Mouse (Mus musculus) midbrain, embryonic 14.5 days (tissue): ENCODE measurements at regions not wholly inside any gene's neighbourhood (a gene's known extent, or its start where the extent isn't known, plus 50 kb on each side); places are given as distances from the start of the nearest gene placed in this dataset.

Experiments used
- ATAC-seq: fragments of 200-750 bp; cut with Nextera tagmentation; 2 replicates; pipeline ENCODE4 v1.8.0; 2017; ENCODE audit warnings: moderate number of reproducible peaks, moderate library complexity; ENCODE audit not compliant: low FRiP score, low TSS enrichment
- DNase-seq: peaks from one replicate; pipeline ENCODE4 v3.0.0-alpha.2; 2015
- H3K27ac ChIP-seq: fragments of 300-500 bp; sonication (generic); replicated peaks from 2 replicates; pipeline ENCODE4 v1.5.1; 2014; ENCODE audit warnings: mild to moderate bottlenecking, low read depth, low read length, moderate library complexity
- H3K27me3 ChIP-seq: fragments of 300-500 bp; sonication (generic); 2 replicates; pipeline ENCODE4 v1.6.1; 2014; ENCODE audit warnings: low read length, control low read depth, mixed read lengths; ENCODE audit not compliant: control insufficient read depth, insufficient read depth
- H3K36me3 ChIP-seq: fragments of 300-500 bp; sonication (generic); 2 replicates; pipeline ENCODE4 v1.6.1; 2014; ENCODE audit warnings: low read length, control low read depth; ENCODE audit not compliant: control insufficient read depth, insufficient read depth
- H3K4me1 ChIP-seq: fragments of 300-500 bp; sonication (generic); 2 replicates; pipeline ENCODE4 v1.6.1; 2014; ENCODE audit warnings: mild to moderate bottlenecking, antibody characterized with exemption, low read length, control low read depth; ENCODE audit not compliant: control insufficient read depth, insufficient read depth
- H3K4me2 ChIP-seq: fragments of 300-500 bp; sonication (generic); 2 replicates; pipeline ENCODE4 v1.6.1; 2014; ENCODE audit warnings: mild to moderate bottlenecking, low read length, moderate library complexity
- H3K4me3 ChIP-seq: fragments of 300-500 bp; sonication (generic); replicated peaks from 2 replicates; pipeline ENCODE4 v1.5.1; 2014; ENCODE audit warnings: low read depth, low read length
- H3K9ac ChIP-seq: fragments of 300-500 bp; sonication (generic); replicated peaks from 2 replicates; pipeline ENCODE4 v1.6.1; 2014; ENCODE audit warnings: mild to moderate bottlenecking, low read length, moderate library complexity
- H3K9me3 ChIP-seq: fragments of 300-500 bp; sonication (generic); 2 replicates; pipeline ENCODE4 v1.6.1; 2016; ENCODE audit warnings: low read length, control low read depth, mixed read lengths; ENCODE audit not compliant: control insufficient read depth
- WGBS: fragments of 180-500 bp; shearing (Covaris S2); extraction: QIAGEN DNeasy Blood & Tissue Kit; methylation state at CpG from one replicate; pipeline ENCODE4 v1.1.7; 2014; 5-methylcytosine and 5-hydroxymethylcytosine counted together

DNA sequence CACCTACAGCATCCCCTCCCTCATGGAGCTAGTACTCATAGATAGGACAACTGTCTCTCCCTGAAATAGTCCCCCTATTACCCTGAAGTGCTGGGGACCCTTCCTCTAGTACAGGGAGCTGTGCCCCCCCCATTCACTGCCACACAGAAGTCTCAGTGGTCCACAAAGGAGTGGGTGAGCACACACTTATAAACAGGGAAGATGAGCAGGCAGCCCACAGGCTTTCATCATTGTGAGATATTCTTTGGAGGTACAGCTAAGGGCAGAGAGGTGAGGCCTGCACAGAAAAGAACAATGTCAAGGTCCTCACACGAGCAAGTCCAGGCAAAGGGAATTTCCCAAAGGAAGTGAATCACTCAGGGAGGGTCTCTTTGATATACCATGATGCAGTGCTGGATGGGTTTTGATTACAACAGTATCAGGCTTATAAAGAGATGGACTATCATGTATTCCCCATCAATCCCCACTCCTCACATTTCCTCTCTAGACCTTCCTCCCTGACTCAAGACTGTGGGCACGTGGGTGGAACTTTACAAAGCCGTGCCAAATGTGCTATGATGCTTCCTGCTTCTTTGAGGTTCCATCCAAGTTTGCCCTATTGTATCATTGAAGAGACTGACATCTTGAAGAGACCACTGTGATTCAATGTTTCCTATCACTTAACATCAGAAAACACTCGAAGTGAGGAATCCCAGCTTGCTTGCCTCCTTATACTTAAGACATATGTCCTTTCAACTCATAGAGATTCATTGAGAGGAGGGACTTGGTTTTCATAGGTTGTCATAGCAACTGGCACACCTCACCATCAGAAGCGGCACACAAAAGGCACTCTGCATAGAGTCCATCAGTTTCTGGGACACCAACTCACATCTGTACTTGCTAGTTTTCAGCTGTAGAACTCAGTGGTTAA, 104.2 kb upstream of the Bcl6 start:
- Histone ChIP-seq H3K4me1 (no peaks in the 10 kb centered on the region), H3K27ac (no peak overlapping the region), H3K27me3 (no peaks in the 10 kb centered on the region), H3K36me3 (no peaks in the 10 kb centered on the region), H3K4me2 (no peak overlapping the region), H3K4me3 (no peak overlapping the region), H3K9ac (no peak overlapping the region), H3K9me3 (no peaks in the 10 kb centered on the region)
- DNase-seq (no peak), ATAC-seq (no peak)
- WGBS = 84% methylated on average over 5 of the region's 5 CpGs

DNA sequence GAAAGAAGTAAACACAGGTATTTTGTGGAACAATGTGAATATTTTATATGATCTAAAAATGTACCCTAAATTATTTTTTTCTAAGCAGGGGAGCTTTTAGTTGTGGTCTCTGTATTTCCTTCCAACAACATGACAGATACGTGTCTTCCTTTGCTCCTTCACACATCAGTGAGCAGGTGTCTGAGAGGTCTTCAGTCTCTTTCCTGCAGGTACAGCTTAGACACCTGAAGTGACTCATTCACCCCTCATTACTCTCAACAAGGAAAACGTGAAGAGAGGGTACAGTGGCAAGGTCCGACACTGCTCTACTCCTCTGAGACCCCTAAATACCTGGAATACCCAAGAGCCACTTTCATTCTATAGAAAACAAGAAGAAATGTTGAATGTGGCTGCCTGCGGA, 103.5 kb upstream of the Bcl6 start:
- no peaks in the 10 kb centered on the region for H3K4me1 ChIP-seq
- ATAC-seq (no peak), DNase-seq (no peak)
- no peaks in the 10 kb centered on the region for H3K9me3 ChIP-seq
- H3K36me3 ChIP-seq = no peaks in the 10 kb centered on the region
- H3K4me2 ChIP-seq = no peak overlapping the region
- 75% methylated on average over 4 of the region's 4 CpGs for WGBS
- no peak overlapping the region for H3K27ac ChIP-seq
- H3K27me3 ChIP-seq = no peaks in the 10 kb centered on the region
- H3K4me3 ChIP-seq = no peak overlapping the region
- H3K9ac ChIP-seq = no peak overlapping the region

DNA sequence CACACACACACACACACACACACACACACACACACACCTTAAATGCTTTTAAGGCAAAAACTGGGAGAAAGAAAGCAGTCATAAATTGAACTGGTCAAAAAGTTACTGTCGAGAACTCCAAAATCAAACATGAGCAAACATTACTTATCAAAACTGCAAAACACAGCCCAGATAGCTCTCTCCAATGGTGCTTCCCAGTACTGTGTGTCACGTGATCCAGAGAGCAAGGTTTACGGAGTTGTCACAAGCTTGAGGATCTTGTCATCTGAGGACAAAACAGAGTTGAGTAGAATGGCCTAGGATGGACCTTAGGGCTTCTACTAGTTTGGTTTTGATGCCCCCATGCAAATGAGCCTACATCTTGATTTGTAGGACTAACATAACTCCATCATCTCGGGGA, 102.3 kb upstream of the Bcl6 start:
- Histone ChIP-seq H3K9ac (no peak overlapping the region), H3K4me3 (no peak overlapping the region), H3K27me3 (no peaks in the 10 kb centered on the region), H3K36me3 (no peaks in the 10 kb centered on the region), H3K4me1 (no peaks in the 10 kb centered on the region), H3K27ac (no peak overlapping the region), H3K4me2 (no peak overlapping the region), H3K9me3 (no peaks in the 10 kb centered on the region)
- DNase-seq = no peak
- no peak for ATAC-seq
- WGBS = 90% methylated on average over 4 of the region's 4 CpGs

DNA sequence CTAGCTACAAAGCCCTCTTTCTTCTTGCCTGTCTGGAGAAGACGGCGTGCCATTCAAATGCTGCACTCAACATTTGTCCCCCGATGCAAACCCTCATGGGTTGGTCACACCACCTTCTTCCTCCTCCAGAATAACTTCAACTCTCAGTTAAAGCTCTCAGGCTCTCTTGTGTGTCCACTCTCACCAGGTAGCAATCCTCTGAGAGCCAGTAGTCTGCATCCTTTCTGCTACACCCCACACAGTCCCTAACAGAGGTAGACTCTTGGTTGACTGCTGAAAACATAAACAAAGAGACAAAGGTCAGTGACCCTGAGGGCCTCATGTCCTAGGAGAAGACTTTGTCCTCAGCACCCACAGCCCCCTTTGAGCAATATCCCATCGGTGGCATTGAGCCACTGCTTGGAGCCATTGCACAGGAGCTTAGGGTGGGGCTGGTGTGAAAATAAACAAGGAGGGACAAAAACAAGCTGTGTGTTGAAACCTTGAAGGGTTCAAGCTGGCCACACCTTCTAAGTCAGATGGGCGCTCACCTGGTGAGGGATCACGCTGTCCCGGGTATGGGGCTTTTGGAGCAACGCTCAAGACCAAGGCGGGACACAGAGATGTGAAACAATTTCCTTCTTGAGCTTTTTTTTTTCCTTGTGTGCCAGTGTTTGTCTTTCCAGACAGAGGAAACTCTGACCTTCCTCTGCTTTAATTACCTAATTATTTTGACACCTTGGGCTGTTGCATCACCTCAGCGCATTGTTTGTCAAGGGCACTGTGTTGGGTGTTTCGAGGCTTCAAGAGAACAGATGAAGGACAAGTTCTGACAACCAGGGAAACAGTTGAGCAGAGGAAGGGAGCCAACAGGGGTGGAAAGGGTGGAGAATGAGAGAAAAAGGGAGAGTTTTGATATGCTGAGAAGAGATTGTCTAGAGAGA, 101.4 kb upstream of the Bcl6 start:
- no peak for DNase-seq
- no peak for ATAC-seq
- Histone ChIP-seq H3K27me3 (no peaks in the 10 kb centered on the region), H3K4me1 (no peaks in the 10 kb centered on the region), H3K9ac (no peak overlapping the region), H3K9me3 (no peaks in the 10 kb centered on the region), H3K4me3 (no peak overlapping the region), H3K27ac (no peak overlapping the region), H3K4me2 (no peak overlapping the region), H3K36me3 (no peaks in the 10 kb centered on the region)
- 94% methylated on average over 11 of the region's 11 CpGs for WGBS

DNA sequence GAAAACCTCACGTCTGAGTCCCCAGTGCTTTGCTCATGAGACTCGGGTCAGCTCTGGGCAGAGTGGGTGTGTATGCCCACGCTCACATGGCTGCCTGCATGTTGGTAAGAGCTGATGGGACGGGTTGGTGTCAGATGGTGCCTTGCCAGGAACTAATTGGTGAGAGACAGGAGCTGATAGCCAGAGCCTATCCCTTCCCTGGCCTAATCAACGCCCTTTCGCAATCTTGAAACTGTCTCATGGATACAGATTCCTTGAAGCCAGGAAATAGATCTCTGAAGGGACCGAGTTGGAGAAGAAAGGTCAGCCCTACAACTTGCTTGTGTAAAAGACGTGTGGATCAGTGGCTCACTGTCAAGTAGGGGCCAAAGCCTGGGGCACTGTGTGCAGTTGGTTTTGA, 95.3 kb upstream of the Bcl6 start:
- ATAC-seq = no peak
- DNase-seq = no peak
- no peak overlapping the region for H3K27ac ChIP-seq
- H3K9ac ChIP-seq = no peak overlapping the region
- H3K9me3 ChIP-seq = no peaks in the 10 kb centered on the region
- H3K4me1 ChIP-seq = no peaks in the 10 kb centered on the region
- H3K4me3 ChIP-seq = no peak overlapping the region
- H3K36me3 ChIP-seq = no peaks in the 10 kb centered on the region
- no peaks in the 10 kb centered on the region for H3K27me3 ChIP-seq
- no peak overlapping the region for H3K4me2 ChIP-seq
- 85% methylated on average over 8 of the region's 8 CpGs for WGBS

DNA sequence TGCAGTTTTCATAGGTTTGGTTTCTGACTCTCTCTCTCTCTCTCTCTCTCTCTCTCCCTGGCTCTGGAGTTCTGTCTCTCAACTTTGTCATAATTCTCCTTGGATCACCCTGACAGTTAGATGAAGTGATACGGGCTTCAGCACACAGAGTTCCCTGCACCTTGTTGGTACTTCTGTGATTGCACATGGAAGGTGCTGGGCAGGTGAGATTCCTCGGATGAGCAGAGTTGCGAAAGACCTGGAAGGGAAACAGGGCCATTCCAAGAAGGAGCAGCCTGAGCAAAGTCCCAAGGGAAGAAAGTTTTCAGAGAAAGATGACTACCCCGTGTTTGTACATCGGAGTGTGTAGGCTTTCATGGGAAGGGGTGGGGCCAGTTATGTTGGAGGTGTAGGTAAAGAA, 91.8 kb upstream of the Bcl6 start:
- no peak for DNase-seq
- Histone ChIP-seq H3K27ac (no peak overlapping the region), H3K4me2 (no peak overlapping the region), H3K36me3 (no peaks in the 10 kb centered on the region), H3K4me3 (no peak overlapping the region), H3K4me1 (no peaks in the 10 kb centered on the region), H3K9ac (no peak overlapping the region), H3K9me3 (no peaks in the 10 kb centered on the region), H3K27me3 (no peaks in the 10 kb centered on the region)
- WGBS = 91% methylated on average over 5 of the region's 5 CpGs
- no peak for ATAC-seq

DNA sequence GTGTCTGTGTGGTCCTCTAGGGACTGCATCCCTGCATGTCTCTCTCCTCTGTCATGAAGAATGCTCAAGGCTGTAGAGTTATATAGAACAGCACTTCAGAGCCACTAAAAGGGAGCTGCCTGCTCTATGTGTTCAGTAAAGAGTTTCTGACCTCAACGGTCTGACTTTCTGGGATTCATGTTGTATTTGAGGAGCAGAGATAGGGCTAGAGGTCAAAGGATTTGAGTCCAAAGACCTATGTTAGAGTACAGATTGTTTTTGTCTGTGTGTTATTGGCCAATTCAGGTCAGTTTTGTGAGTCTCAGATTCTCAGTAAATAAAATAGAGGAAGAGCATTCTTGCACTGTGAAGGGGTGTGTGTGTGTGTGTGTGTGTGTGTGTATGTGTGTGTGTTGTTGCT, 90.0 kb upstream of the Bcl6 start:
- Histone ChIP-seq H3K36me3 (no peaks in the 10 kb centered on the region), H3K4me2 (no peak overlapping the region), H3K27ac (no peak overlapping the region), H3K4me1 (no peaks in the 10 kb centered on the region), H3K9me3 (no peaks in the 10 kb centered on the region), H3K9ac (no peak overlapping the region), H3K27me3 (no peaks in the 10 kb centered on the region), H3K4me3 (no peak overlapping the region)
- WGBS = 91% methylated on average over 1 of the region's 1 CpGs
- ATAC-seq (no peak), DNase-seq (no peak)

DNA sequence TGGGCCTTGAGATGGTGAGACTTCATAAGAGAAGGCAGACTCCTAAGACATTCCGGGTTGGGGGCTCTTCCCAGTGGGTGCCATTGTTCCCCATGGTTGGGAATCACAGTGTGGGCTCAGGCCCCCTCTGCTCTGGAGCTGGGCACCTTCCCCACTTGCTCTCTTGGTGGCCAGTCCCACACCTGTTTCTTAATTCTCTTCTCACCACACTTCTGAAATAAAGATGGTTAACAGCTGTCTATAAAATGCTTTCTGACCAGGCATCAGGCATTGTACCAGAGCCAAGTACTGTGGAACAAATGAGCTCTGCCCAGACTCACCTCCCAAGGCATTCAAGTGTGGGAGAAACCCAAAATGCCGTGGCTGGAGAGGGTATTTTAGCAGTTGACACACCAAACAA, 88.8 kb upstream of the Bcl6 start:
- no peaks in the 10 kb centered on the region for H3K36me3 ChIP-seq
- WGBS = 83% methylated on average over 2 of the region's 2 CpGs
- H3K4me1 ChIP-seq = no peaks in the 10 kb centered on the region
- H3K9me3 ChIP-seq = no peaks in the 10 kb centered on the region
- no peak overlapping the region for H3K9ac ChIP-seq
- H3K27ac ChIP-seq = no peak overlapping the region
- ATAC-seq (no peak), DNase-seq (no peak)
- no peaks in the 10 kb centered on the region for H3K27me3 ChIP-seq
- H3K4me2 ChIP-seq = no peak overlapping the region
- H3K4me3 ChIP-seq = no peak overlapping the region
